Mouse (Mus musculus) forebrain, embryonic 10.5 days (tissue): ENCODE data around the gene Fancc. TPM values are rescaled to one million over a fixed set of nuclear protein-coding genes. Genes with fewer than 3 reads are reported as not detected.

Experiments used
- DNase-seq: peaks from one replicate; pipeline ENCODE4 v3.0.0-alpha.2; 2017; ENCODE audit warnings: low spot score; ENCODE audit errors: extremely low spot score
- H3K27ac ChIP-seq: fragments of 300-500 bp; sonication (generic); 2 replicates; pipeline ENCODE4 v1.5.1; 2016; ENCODE audit warnings: mild to moderate bottlenecking
- H3K27me3 ChIP-seq: fragments of 300-500 bp; sonication (generic); 2 replicates; pipeline ENCODE4 v1.6.1; 2016; ENCODE audit warnings: mild to moderate bottlenecking; ENCODE audit not compliant: poor library complexity, severe bottlenecking
- H3K36me3 ChIP-seq: fragments of 300-500 bp; sonication (generic); replicated peaks from 2 replicates; pipeline ENCODE4 v1.6.1; 2016; ENCODE audit warnings: mild to moderate bottlenecking, moderate library complexity
- H3K4me1 ChIP-seq: fragments of 300-500 bp; sonication (generic); 2 replicates; pipeline ENCODE4 v1.6.1; 2016
- H3K4me3 ChIP-seq: fragments of 300-500 bp; sonication (generic); 2 replicates; pipeline ENCODE4 v1.5.1; 2016; ENCODE audit warnings: mild to moderate bottlenecking, moderate library complexity
- H3K9me3 ChIP-seq: fragments of 300-500 bp; sonication (generic); 2 replicates; pipeline ENCODE4 v1.6.1; 2016; ENCODE audit warnings: mild to moderate bottlenecking, moderate library complexity
- WGBS: fragments of 180-500 bp; shearing (Covaris S2); methylation state at CpG from one replicate; pipeline ENCODE4 v1.1.7; 2016; 5-methylcytosine and 5-hydroxymethylcytosine counted together
- polyA plus RNA-seq: library from polyadenylated mRNA; unstranded; fragments of >200 nt; fragmentation: Nextera tagmentation; extraction: Ambion mirVana; gene quantifications from 2 replicates; pipeline ENCODE4 v1.2.1, GENCODE M21; 2016

Gene Fancc
- polyA plus RNA-seq, 1 experiment from 2014 or later: 22.4 TPM

GRCm38 (mm10) chr13:63301764-63302209 lies 195.3 kb downstream of the Fancc start:
- H3K9me3 ChIP-seq: no peaks in the 10 kb centered on the region

GRCm38 (mm10) chr13:63300929-63301328 lies 196.1 kb downstream of the Fancc start:
- Histone ChIP-seq H3K9me3 (no peaks in the 10 kb centered on the region), H3K27ac (no peak overlapping the region), H3K4me3 (no peak overlapping the region), H3K27me3 (no peaks in the 10 kb centered on the region; the same call in 1 of the 2 replicates), H3K36me3 (peaks cover 94% of the 10 kb centered on the region), H3K4me1 (peaks cover 37% of the 10 kb centered on the region)
- WGBS: 84% methylated on average over 7 of the region's 7 CpGs
- DNase-seq: no peak

More at GRCm38 (mm10) chr13:63301764-63302209, 195.3 kb downstream of the Fancc start:
- 68% methylated on average over 3 of the region's 3 CpGs for WGBS
- Histone ChIP-seq H3K4me1 (peaks cover 37% of the 10 kb centered on the region), H3K27me3 (no peaks in the 10 kb centered on the region), H3K36me3 (peaks cover 93% of the 10 kb centered on the region), H3K27ac (0 out of 2 replicates have a peak overlapping the region, but pooled peaks have one; percentile 13), H3K4me3 (no peak overlapping the region)
- DNase-seq: no peak

- DNase-seq: no peak
- H3K27me3 ChIP-seq: no peaks in the 10 kb centered on the region; the same call in 1 of the 2 replicates
- no peak overlapping the region for H3K27ac ChIP-seq
- H3K9me3 ChIP-seq: no peaks in the 10 kb centered on the region
- peaks cover 44% of the 10 kb centered on the region for H3K4me1 ChIP-seq
- H3K36me3 ChIP-seq: peaks cover 87% of the 10 kb centered on the region
- 92% methylated on average over 5 of the region's 5 CpGs for WGBS
- no peak overlapping the region for H3K4me3 ChIP-seq
These were observed 198.1 kb downstream of the Fancc start for GRCm38 (mm10) chr13:63298931-63299330.

- no peak for DNase-seq
- peaks cover 77% of the 10 kb centered on the region for H3K36me3 ChIP-seq
- H3K27me3 ChIP-seq: peaks cover under 1% of the 10 kb centered on the region; the same call in 1 of the 2 replicates
- H3K9me3 ChIP-seq: no peaks in the 10 kb centered on the region
- WGBS: 95% methylated on average over 3 of the region's 3 CpGs
- H3K4me3 ChIP-seq: no peak overlapping the region
- H3K27ac ChIP-seq: no peak overlapping the region
- peaks cover 51% of the 10 kb centered on the region for H3K4me1 ChIP-seq
These were observed 199.1 kb downstream of the Fancc start for GRCm38 (mm10) chr13:63297933-63298332.

GRCm38 (mm10) chr13:63297003-63297402 lies 200.1 kb downstream of the Fancc start:
- Histone ChIP-seq H3K4me1 (peaks cover 42% of the 10 kb centered on the region), H3K9me3 (no peaks in the 10 kb centered on the region), H3K27ac (no peak overlapping the region), H3K4me3 (no peak overlapping the region), H3K27me3 (peaks cover 7% of the 10 kb centered on the region; the same call in 1 of the 2 replicates), H3K36me3 (peaks cover 68% of the 10 kb centered on the region)
- no peak for DNase-seq
- 87% methylated on average over 2 of the region's 2 CpGs for WGBS

- H3K36me3 ChIP-seq: peaks cover 66% of the 10 kb centered on the region
- H3K27ac ChIP-seq: no peak overlapping the region
- H3K9me3 ChIP-seq: no peaks in the 10 kb centered on the region
- no peak for DNase-seq
- no peak overlapping the region for H3K4me3 ChIP-seq
- H3K4me1 ChIP-seq: peaks cover 35% of the 10 kb centered on the region
- H3K27me3 ChIP-seq: peaks cover 11% of the 10 kb centered on the region; the same call in 1 of the 2 replicates
- WGBS: 93% methylated on average over 11 of the region's 11 CpGs
These were observed 200.8 kb downstream of the Fancc start for GRCm38 (mm10) chr13:63296300-63296699.

GRCm38 (mm10) chr13:63294359-63295193 lies 202.5 kb downstream of the Fancc start:
- Histone ChIP-seq H3K9me3 (no peaks in the 10 kb centered on the region), H3K4me3 (peak overlapping the region; percentile 10; the same call in 1 of the 2 replicates), H3K4me1 (peaks cover 27% of the 10 kb centered on the region), H3K27ac (peak overlapping the region; percentile 77), H3K36me3 (peaks cover 64% of the 10 kb centered on the region), H3K27me3 (peaks cover 11% of the 10 kb centered on the region; the same call in 1 of the 2 replicates)
- peak; percentile 25 for DNase-seq
- WGBS: 34% methylated on average over 15 of the region's 15 CpGs

GRCm38 (mm10) chr13:63293647-63294046 lies 203.4 kb downstream of the Fancc start:
- Histone ChIP-seq H3K27me3 (peaks cover 11% of the 10 kb centered on the region; the same call in 1 of the 2 replicates), H3K36me3 (peaks cover 58% of the 10 kb centered on the region), H3K9me3 (no peaks in the 10 kb centered on the region), H3K4me3 (no peak overlapping the region), H3K27ac (peak overlapping the region; percentile 77), H3K4me1 (peaks cover 33% of the 10 kb centered on the region)
- DNase-seq: no peak
- WGBS: 47% methylated on average over 3 of the region's 3 CpGs

- WGBS: 93% methylated on average over 6 of the region's 6 CpGs
- no peak for DNase-seq
- H3K4me3 ChIP-seq: no peak overlapping the region
- no peak overlapping the region for H3K27ac ChIP-seq
- H3K36me3 ChIP-seq: peaks cover 58% of the 10 kb centered on the region
- no peaks in the 10 kb centered on the region for H3K9me3 ChIP-seq
- peaks cover 34% of the 10 kb centered on the region for H3K4me1 ChIP-seq
- H3K27me3 ChIP-seq: peaks cover 11% of the 10 kb centered on the region; the same call in 1 of the 2 replicates
These were observed 206.1 kb downstream of the Fancc start for GRCm38 (mm10) chr13:63291016-63291415.

- H3K9me3 ChIP-seq: no peaks in the 10 kb centered on the region
- no peak for DNase-seq
- 90% methylated on average over 4 of the region's 4 CpGs for WGBS
- no peak overlapping the region for H3K27ac ChIP-seq
- peaks cover 57% of the 10 kb centered on the region for H3K36me3 ChIP-seq
- H3K4me3 ChIP-seq: no peak overlapping the region
- H3K4me1 ChIP-seq: peaks cover 28% of the 10 kb centered on the region
- peaks cover 11% of the 10 kb centered on the region; the same call in 1 of the 2 replicates for H3K27me3 ChIP-seq
These were observed 207.0 kb downstream of the Fancc start for GRCm38 (mm10) chr13:63290126-63290525.

- DNase-seq: no peak
- no peak overlapping the region for H3K4me3 ChIP-seq
- peaks cover 24% of the 10 kb centered on the region for H3K4me1 ChIP-seq
- H3K9me3 ChIP-seq: no peaks in the 10 kb centered on the region
- WGBS: 82% methylated on average over 5 of the region's 5 CpGs
- H3K27ac ChIP-seq: no peak overlapping the region
- H3K27me3 ChIP-seq: peaks cover 11% of the 10 kb centered on the region; the same call in 1 of the 2 replicates
- H3K36me3 ChIP-seq: peaks cover 61% of the 10 kb centered on the region
These were observed 207.4 kb downstream of the Fancc start for GRCm38 (mm10) chr13:63289687-63290086.

- no peak for DNase-seq
- WGBS: 75% methylated on average over 4 of the region's 4 CpGs
These were observed 207.9 kb downstream of the Fancc start for GRCm38 (mm10) chr13:63289152-63289551.

More at GRCm38 (mm10) chr13:63289152-63289551, 207.9 kb downstream of the Fancc start:
- Histone ChIP-seq H3K36me3 (peaks cover 62% of the 10 kb centered on the region), H3K27me3 (peaks cover 11% of the 10 kb centered on the region; the same call in 1 of the 2 replicates), H3K4me3 (no peak overlapping the region), H3K4me1 (peaks cover 18% of the 10 kb centered on the region), H3K27ac (no peak overlapping the region), H3K9me3 (no peaks in the 10 kb centered on the region)
